Mouse (Mus musculus) forebrain, postnatal 0 days (tissue): ENCODE measurements around the gene Jup. TPM values are rescaled to one million over a fixed set of nuclear protein-coding genes. Genes with fewer than 3 reads are reported as not detected.

Source experiments
- ATAC-seq: fragments of 200-750 bp; cut with Nextera tagmentation; 2 replicates; pipeline ENCODE4 v1.8.0; 2017; ENCODE audit warnings: mild to moderate bottlenecking, moderate library complexity
- DNase-seq: peaks from one replicate; pipeline ENCODE4 v3.0.0-alpha.2; 2015
- H3K27ac ChIP-seq: fragments of 300-500 bp; sonication (generic); 2 replicates; pipeline ENCODE4 v1.5.1; 2014; ENCODE audit warnings: low read depth, mild to moderate bottlenecking, antibody characterized with exemption, low read length, moderate library complexity, mixed read lengths
- H3K27me3 ChIP-seq: fragments of 300-500 bp; sonication (generic); 2 replicates; pipeline ENCODE4 v1.6.1; 2014; ENCODE audit warnings: mild to moderate bottlenecking, low read length, mixed read lengths; ENCODE audit not compliant: insufficient read depth
- H3K36me3 ChIP-seq: fragments of 300-500 bp; sonication (generic); 2 replicates; pipeline ENCODE4 v1.6.1; 2014; ENCODE audit warnings: mild to moderate bottlenecking, moderate library complexity; ENCODE audit not compliant: insufficient read depth
- H3K4me1 ChIP-seq: fragments of 300-500 bp; sonication (generic); 2 replicates; pipeline ENCODE4 v1.6.1; 2014; ENCODE audit warnings: antibody characterized with exemption; ENCODE audit not compliant: insufficient read depth
- H3K4me2 ChIP-seq: fragments of 300-500 bp; sonication (generic); 2 replicates; pipeline ENCODE4 v1.6.1; 2014; ENCODE audit warnings: low read depth, mild to moderate bottlenecking, moderate library complexity
- H3K4me3 ChIP-seq: fragments of 300-500 bp; sonication (generic); 2 replicates; pipeline ENCODE4 v1.5.1; 2014; ENCODE audit warnings: low read depth, low read length, mixed read lengths
- H3K9ac ChIP-seq: fragments of 300-500 bp; sonication (generic); 2 replicates; pipeline ENCODE4 v1.6.1; 2014; ENCODE audit warnings: mild to moderate bottlenecking
- H3K9me3 ChIP-seq: fragments of 300-500 bp; sonication (generic); 2 replicates; pipeline ENCODE4 v1.6.1; 2016; ENCODE audit warnings: low read length
- CTCF ChIP-seq: sonication (generic); IDR thresholded peaks from 2 replicates; pipeline ENCODE4 v1.5.1; 2016; ENCODE audit warnings: antibody characterized with exemption, control low read depth, low read depth
- WGBS: fragments of 180-500 bp; shearing (Covaris S2); extraction: QIAGEN DNeasy Blood & Tissue Kit; methylation state at CpG from one replicate; pipeline ENCODE4 v1.1.7; 2014; 5-methylcytosine and 5-hydroxymethylcytosine counted together
- polyA plus RNA-seq: library from polyadenylated mRNA; unstranded; fragments of >200 nt; fragmentation: Nextera tagmentation; extraction: Ambion mirVana; gene quantifications from 2 replicates; pipeline ENCODE4 v1.2.1, GENCODE M21; 2015
- total RNA-seq: library from RNA; depleted of rRNA; stranded (reverse); fragments of >200 nt; gene quantifications from 2 replicates; pipeline ENCODE4 v1.2.3, GENCODE M21; 2014

Jup gene
- total and polyA plus RNA-seq, 2 experiments from 2014 or later: 67.0 to 106 TPM

DNA sequence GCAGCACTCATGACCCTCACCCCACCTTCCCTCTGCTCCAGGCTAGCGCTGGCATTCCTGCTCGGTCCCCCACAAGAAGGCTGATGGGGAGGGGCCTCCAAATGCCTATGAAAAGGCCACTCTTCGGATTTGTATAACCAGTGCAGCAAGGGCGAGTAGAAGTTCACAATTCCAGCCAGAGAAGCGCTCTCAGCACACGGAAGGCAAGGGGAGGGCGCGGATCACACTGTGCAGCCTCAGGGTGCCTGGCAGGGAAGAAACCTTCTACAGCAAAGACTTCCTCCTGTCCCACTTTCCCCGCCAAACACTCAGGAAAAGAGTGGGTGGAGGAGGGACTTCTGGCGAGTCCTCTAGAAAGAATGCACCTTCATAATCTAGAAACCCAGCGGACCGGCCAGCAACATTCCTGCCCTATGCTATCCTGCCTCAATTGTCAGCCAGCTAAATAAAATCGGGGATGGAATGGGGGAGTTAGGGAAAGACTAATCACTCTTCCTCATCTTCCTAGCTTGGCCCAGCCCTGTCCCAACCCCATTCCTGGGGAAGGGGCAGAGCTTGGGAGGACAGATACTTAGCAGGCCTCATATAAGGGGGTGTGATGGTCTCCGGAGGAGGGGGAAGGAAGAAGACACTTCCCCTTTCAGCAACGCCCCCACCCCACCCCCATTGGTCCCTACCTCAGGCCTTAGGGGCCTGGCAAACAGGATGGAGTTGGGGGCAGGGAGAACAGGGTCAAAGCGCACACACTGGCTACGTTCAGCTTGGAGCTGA lies 1.5 kb downstream of the Jup start:
- Histone ChIP-seq H3K9ac (peak overlapping the region; percentile 72), H3K4me2 (peak overlapping the region; percentile 78), H3K27me3 (no peaks in the 10 kb centered on the region), H3K4me1 (peaks cover 18% of the 10 kb centered on the region), H3K9me3 (no peaks in the 10 kb centered on the region), H3K4me3 (peak overlapping the region; percentile 82), H3K36me3 (no peaks in the 10 kb centered on the region), H3K27ac (peak overlapping the region; percentile 23; the same call in 1 of the 2 replicates)
- WGBS: 26% methylated on average over 17 of the region's 17 CpGs
- no peak for DNase-seq
- no peak for ATAC-seq
- no peak for TF ChIP-seq CTCF

DNA sequence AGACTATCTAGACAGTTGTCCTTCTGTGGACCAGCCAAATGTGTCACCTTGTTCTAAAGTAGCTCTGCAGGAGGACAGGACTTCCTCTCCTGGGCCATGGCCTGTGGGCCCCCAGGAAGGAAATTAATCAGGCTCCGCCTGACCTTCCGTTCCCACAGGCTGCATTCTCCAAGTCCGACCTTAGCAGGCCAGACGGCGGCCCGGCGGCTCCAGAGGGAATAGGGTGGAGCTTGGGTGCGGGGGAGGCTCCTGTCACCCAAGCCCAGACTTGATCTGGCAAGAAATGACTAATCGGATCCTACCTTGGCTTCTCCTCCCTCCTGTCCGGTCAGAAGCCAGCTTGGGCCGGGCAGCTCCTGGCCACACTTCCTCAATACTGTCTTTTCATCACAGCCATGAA lies 2.4 kb downstream of the Jup start:
- Histone ChIP-seq H3K9me3 (no peaks in the 10 kb centered on the region), H3K27ac (no peak overlapping the region), H3K36me3 (no peaks in the 10 kb centered on the region), H3K4me2 (peak overlapping the region; percentile 78), H3K27me3 (no peaks in the 10 kb centered on the region), H3K4me1 (peaks cover 18% of the 10 kb centered on the region), H3K4me3 (peak overlapping the region; percentile 82; the same call in 1 of the 2 replicates), H3K9ac (no peak overlapping the region)
- ATAC-seq: no peak
- no peak for DNase-seq
- WGBS: 35% methylated on average over 11 of the region's 11 CpGs
- no peak for TF ChIP-seq CTCF

DNA sequence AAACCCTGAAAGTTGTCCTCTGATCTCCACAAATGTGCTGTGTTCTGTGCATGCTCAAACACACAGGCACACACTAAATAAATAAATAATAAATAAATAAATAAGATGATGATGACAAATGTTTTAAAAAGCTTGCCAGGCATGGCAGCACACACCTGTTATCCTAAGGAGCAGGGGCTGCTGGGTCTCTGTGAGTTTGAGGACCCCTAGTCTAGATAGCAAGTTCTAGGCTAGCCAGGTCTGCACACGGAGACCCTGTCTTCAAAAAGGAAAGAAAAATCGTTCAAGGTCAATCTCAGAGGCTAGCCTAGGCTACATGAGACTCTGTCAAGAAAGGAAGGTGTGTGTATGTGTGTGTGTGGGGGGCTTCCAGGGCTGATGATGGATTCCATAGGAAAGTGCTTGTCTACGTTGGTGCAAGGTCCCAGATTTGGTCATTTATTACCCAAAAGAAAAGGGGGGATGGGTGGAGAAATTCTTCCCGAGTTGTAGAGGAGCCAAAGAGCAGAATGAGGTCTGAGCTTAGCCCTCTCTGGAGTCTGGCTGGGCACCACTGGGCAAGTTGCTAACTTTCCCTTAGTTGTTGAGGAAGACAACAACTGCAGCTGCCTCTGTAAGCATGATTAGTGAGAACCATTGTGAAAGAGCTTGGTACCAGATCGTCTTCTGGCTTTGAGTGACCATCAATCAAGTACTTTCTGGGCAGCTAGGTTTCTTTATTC lies 3.0 kb downstream of the Jup start:
- Histone ChIP-seq H3K4me2 (peak overlapping the region; percentile 78; the same call in 1 of the 2 replicates), H3K36me3 (no peaks in the 10 kb centered on the region), H3K27ac (no peak overlapping the region), H3K27me3 (no peaks in the 10 kb centered on the region), H3K4me1 (peaks cover 18% of the 10 kb centered on the region), H3K9me3 (no peaks in the 10 kb centered on the region), H3K4me3 (no peak overlapping the region), H3K9ac (no peak overlapping the region)
- ATAC-seq (no peak), DNase-seq (no peak)
- WGBS: 70% methylated on average over 5 of the region's 5 CpGs
- no peak for TF ChIP-seq CTCF

DNA sequence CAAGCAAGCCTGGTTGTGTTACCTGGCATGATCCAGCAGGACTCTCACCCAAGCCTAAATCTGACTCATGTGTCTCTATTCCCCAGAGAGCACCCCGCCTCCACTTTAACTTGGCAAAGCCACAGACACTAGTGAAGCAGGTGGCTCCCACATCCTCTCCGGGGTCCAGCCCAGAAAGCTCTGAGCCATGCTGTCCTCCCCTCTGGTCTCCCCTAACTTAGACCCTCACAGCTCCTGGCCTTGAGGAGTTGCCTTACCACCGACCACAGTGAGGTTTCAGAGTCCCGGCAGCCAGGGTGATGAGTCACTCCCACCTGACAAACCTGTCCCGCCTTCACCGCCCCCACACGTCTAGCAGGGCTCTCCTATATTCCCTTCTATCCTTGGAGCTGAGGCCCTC lies 3.8 kb downstream of the Jup start:
- no peak overlapping the region for H3K4me2 ChIP-seq
- no peaks in the 10 kb centered on the region for H3K27me3 ChIP-seq
- no peak for TF ChIP-seq CTCF
- ATAC-seq (no peak), DNase-seq (no peak)
- 85% methylated on average over 7 of the region's 7 CpGs for WGBS
- H3K9ac ChIP-seq: no peak overlapping the region
- no peaks in the 10 kb centered on the region for H3K9me3 ChIP-seq
- peaks cover 18% of the 10 kb centered on the region for H3K4me1 ChIP-seq
- no peak overlapping the region for H3K4me3 ChIP-seq
- no peak overlapping the region for H3K27ac ChIP-seq
- H3K36me3 ChIP-seq: no peaks in the 10 kb centered on the region

DNA sequence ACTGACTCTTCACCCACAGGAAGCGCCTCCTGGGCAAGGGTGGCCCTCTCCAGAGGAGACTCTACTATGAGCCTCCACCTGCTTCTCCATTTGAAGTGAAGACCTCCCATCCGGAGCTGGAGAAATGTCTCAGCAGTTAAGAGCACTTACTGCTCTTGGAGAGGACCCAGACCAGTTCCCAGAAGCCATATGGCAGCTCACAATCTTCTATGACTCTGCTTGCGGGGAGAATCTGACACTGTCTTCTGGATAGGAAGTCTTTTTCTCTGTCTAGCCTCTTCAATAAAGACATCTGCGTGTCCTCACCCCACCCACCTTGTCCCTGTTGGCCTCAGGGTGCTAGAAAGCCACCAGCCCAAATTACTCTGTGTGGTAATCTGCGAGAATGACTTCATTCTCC lies 4.6 kb downstream of the Jup start:
- ATAC-seq (no peak), DNase-seq (no peak)
- no peaks in the 10 kb centered on the region for H3K36me3 ChIP-seq
- WGBS: 81% methylated on average over 5 of the region's 5 CpGs
- no peak overlapping the region for H3K9ac ChIP-seq
- H3K4me1 ChIP-seq: peaks cover 21% of the 10 kb centered on the region
- no peak overlapping the region for H3K4me2 ChIP-seq
- no peaks in the 10 kb centered on the region for H3K9me3 ChIP-seq
- TF ChIP-seq CTCF: no peak
- no peak overlapping the region for H3K27ac ChIP-seq
- H3K4me3 ChIP-seq: no peak overlapping the region
- H3K27me3 ChIP-seq: no peaks in the 10 kb centered on the region

DNA sequence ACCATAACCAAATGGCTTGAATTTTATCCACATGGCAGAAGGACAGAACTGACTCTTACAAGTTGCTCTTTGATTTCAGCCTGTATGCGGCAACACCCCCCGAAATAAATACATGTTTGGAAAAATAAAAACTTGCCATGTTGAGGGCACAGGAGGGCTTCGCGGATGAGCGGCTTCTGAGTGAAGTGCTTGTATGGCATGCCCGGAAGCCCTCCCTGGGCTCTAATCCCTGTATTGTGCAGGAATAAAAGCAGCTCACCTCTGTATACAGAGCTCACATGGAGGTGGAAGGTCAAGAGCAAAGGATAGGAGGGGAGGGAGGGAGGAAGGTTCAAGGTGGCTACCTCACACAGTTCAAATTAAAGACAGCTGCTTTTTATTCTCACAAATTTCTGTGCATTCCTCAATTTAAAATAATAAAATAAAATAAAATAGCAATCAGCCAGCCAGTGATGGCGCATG lies 5.6 kb downstream of the Jup start:
- no peaks in the 10 kb centered on the region for H3K27me3 ChIP-seq
- no peaks in the 10 kb centered on the region for H3K9me3 ChIP-seq
- H3K27ac ChIP-seq: no peak overlapping the region
- H3K4me1 ChIP-seq: peaks cover 23% of the 10 kb centered on the region
- H3K4me2 ChIP-seq: no peak overlapping the region
- no peak for TF ChIP-seq CTCF
- no peaks in the 10 kb centered on the region for H3K36me3 ChIP-seq
- 58% methylated on average over 7 of the region's 7 CpGs for WGBS
- ATAC-seq (no peak), DNase-seq (no peak)
- no peak overlapping the region for H3K9ac ChIP-seq
- no peak overlapping the region for H3K4me3 ChIP-seq
